Mouse (Mus musculus) testis, adult 2 months (tissue): ENCODE measurements around the gene Gfy.

Experiments
- CTCF ChIP-seq: fragments of 200-500 bp; IDR thresholded peaks from 2 replicates; pipeline ENCODE4 v1.5.1; 2012; ENCODE audit warnings: low read depth, mild to moderate bottlenecking, inconsistent platforms, low read length, moderate library complexity; ENCODE audit not compliant: control insufficient read depth, insufficient read depth, insufficient replicate concordance
- POLR2A ChIP-seq: fragments of 200-500 bp; IDR thresholded peaks from 2 replicates; pipeline ENCODE4 v1.6.1; 2012; ENCODE audit warnings: low read depth, mild to moderate bottlenecking, inconsistent platforms, low read length, moderate library complexity; ENCODE audit not compliant: control insufficient read depth

DNA sequence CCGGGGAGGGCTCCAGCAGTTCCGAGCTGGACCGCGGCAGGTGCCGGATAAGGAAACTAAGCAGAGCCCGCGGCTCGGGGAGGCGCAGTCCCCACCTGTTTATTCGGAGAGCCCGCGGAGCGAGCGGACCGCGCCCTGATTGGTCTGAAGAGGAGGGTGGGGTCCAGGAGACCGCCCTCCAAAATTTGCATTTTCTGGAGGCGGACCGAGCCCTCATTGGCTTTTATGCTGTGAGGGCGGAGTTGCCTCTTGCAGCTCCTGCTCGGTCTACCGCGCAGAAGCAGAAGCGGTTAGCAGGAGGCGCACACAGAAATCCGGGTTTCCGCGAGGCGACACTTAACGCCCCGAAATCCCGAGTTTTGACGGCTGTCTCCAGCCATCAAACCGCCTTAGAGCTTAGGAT lies 2.8 kb upstream of the Gfy start:
- TF ChIP-seq CTCF: no peak
- no peak for TF ChIP-seq POLR2A
